27 mouse cellular contexts compared by ENCODE assay signal in genomic region chr16:49726216-49726615, GRCm38 (mm10).
"Had no signal": no experiment of that assay in that cellular context is flagged by ENCODE, and none has a peak within 500 bp of the region (broad histone marks: within the 10 kb centered on the region; RNA-seq: fewer than 3 reads in every experiment).

No protein-coding gene starts in this region.

- H3K9me3 ChIP-seq: heart, embryonic 10.5 days; heart, embryonic 12.5 days; hindbrain, embryonic 10.5 days; hindbrain, embryonic 12.5 days; intestine, embryonic 15.5 days; limb, embryonic 10.5 days; limb, embryonic 12.5 days; liver, embryonic 13.5 days; liver, embryonic 15.5 days had no signal

- H3K4me2 ChIP-seq: heart, embryonic 12.5 days; hindbrain, embryonic 12.5 days; hindbrain, embryonic 14.5 days; intestine, embryonic 15.5 days; limb, embryonic 12.5 days; liver, embryonic 11.5 days; liver, embryonic 13.5 days; liver, embryonic 15.5 days had no signal

- DNase-seq: gastrocnemius, adult 2 months; gastrocnemius, postnatal 10 days; gastrocnemius, postnatal 25 days; heart, adult 18-20 months; heart, postnatal 10 days; heart, postnatal 4 days; kidney, adult 18-20 months; kidney, postnatal 10 days; kidney, postnatal 25 days; kidney, postnatal 4 days; liver; liver, embryonic 13.5 days had no signal

- H3K9ac ChIP-seq: heart, embryonic 12.5 days; hindbrain, embryonic 12.5 days; hindbrain, embryonic 14.5 days; intestine, embryonic 15.5 days; limb, embryonic 12.5 days; liver, embryonic 13.5 days; liver, embryonic 15.5 days had no signal

- ATAC-seq: hindbrain, embryonic 16.5 days; inflammation-experienced regulatory T-cells, adult 6 months; intestine, embryonic 15.5 days; intestine, postnatal 0 days had no signal

- H3K27me3 ChIP-seq: heart, embryonic 12.5 days; hindbrain, embryonic 12.5 days; intestine, embryonic 15.5 days; limb, embryonic 12.5 days; liver, embryonic 13.5 days; liver, embryonic 15.5 days had no signal

- H3K36me3 ChIP-seq: heart, embryonic 10.5 days; heart, embryonic 12.5 days; hindbrain, embryonic 10.5 days; hindbrain, embryonic 12.5 days; intestine, embryonic 15.5 days; limb, embryonic 10.5 days; limb, embryonic 12.5 days; liver, embryonic 13.5 days; liver, embryonic 15.5 days had no signal

- H3K4me1 ChIP-seq: intestine, embryonic 15.5 days; limb, embryonic 10.5 days; limb, embryonic 12.5 days had no signal

- H3K4me3 ChIP-seq: gastrocnemius, adult 2 months; heart, embryonic 10.5 days; heart, embryonic 12.5 days; hindbrain, embryonic 10.5 days; hindbrain, embryonic 12.5 days; intestine, embryonic 15.5 days; layer of hippocampus, adult 2 months; left cerebral cortex, adult 2 months; limb, embryonic 10.5 days; limb, embryonic 12.5 days; liver, embryonic 13.5 days; liver, embryonic 15.5 days had no signal

- H3K27ac ChIP-seq: gastrocnemius, adult 2 months; heart, embryonic 10.5 days; hindbrain, embryonic 10.5 days; hindbrain, embryonic 12.5 days; hindbrain, embryonic 14.5 days; intestine, embryonic 15.5 days; layer of hippocampus, adult 2 months; left cerebral cortex, adult 2 months; limb, embryonic 10.5 days; limb, embryonic 12.5 days; liver, embryonic 13.5 days; liver, embryonic 15.5 days had no signal
